Mouse (Mus musculus): ENCODE data around the gene Ttc23. TPM values are rescaled to one million over a fixed set of nuclear protein-coding genes. Genes with fewer than 3 reads are reported as not detected.

Ttc23 gene
- total and polyA plus RNA-seq, 3 experiments = 0.89 to 2.5 (median 0.93) TPM

- Histone ChIP-seq H3K36me3 (replicated peaks in 1 of 2; ENCODE audit: control insufficient read depth in 1 of 2, insufficient read depth in 1 of 2, low read length in 1 of 2) (no peaks in the 10 kb centered on the region), H3K9me3 (replicated peaks; ENCODE audit: low read length) (no peaks in the 10 kb centered on the region), H3K79me2 (replicated peaks; ENCODE audit: control insufficient read depth, extremely low read depth, insufficient read depth, poor library complexity, severe bottlenecking) (no peaks in the 10 kb centered on the region), H3K27me3 (replicated peaks) (peaks cover 79% of the 10 kb centered on the region), H3K4me1 (ENCODE audit: control insufficient read depth in 1 of 2, insufficient read depth in 2 of 2) (peaks cover 0 to 3% of the 10 kb centered on the region in 2 experiments; a peak in 3 of 4 replicates), H3K9ac (ENCODE audit: insufficient read depth, low read depth) (no peak overlapping the region), H3K27ac (ENCODE audit: insufficient read depth, low read depth) (no peak overlapping the region), H3K4me2 (ENCODE audit: insufficient read depth, low read depth, poor library complexity, severe bottlenecking) (no peak overlapping the region), H3K4me3 (replicated peaks in 1 of 3; ENCODE audit: low read depth in 2 of 3, low read length in 2 of 3, poor library complexity in 1 of 3) (no peak overlapping the region)
- in situ Hi-C loops (cut with MboI; ENCODE audit: low pct_ligation_motif_present, low pct_unique_long_range_greater_than_20kb, low sequenced_read_pairs) (no loop called here), dilution Hi-C loops (cut with MboI; ENCODE audit: extremely low pct_ligation_motif_present, extremely low pct_unique_long_range_greater_than_20kb, low sequenced_read_pairs) (no loop called here)
- no peak for DNase-seq (ENCODE audit: extremely low read depth)
- TF ChIP-seq MYC (IDR thresholded peaks at IDR 0.05; ENCODE audit: low read depth, low read length) (no peak), SIN3A (IDR thresholded peaks at IDR 0.05; ENCODE audit: low read length) (no peak), ZKSCAN1 (IDR thresholded peaks at IDR 0.05; ENCODE audit: borderline replicate concordance, low read depth, low read length) (no peak), BHLHE40 (IDR thresholded peaks at IDR 0.05; ENCODE audit: low read depth, low read length) (no peak), HCFC1 (IDR thresholded peaks at IDR 0.05; ENCODE audit: low read depth, low read length) (no peak), KAT2A (IDR thresholded peaks at IDR 0.05; ENCODE audit: insufficient replicate concordance, low read length) (no peak), E2F4 (IDR thresholded peaks at IDR 0.05; ENCODE audit: insufficient replicate concordance, low read depth, low read length) (no peak), JUND (conservative IDR thresholded peaks at IDR 0.05; ENCODE audit: low read depth, low read length) (no peak), EP300 (IDR thresholded peaks at IDR 0.05; ENCODE audit: low read length) (no peak), TCF12 (IDR thresholded peaks at IDR 0.05; ENCODE audit: low read depth, low read length) (no peak), MEF2A (IDR thresholded peaks at IDR 0.05; ENCODE audit: borderline replicate concordance, low read depth, low read length) (no peak), TBP (conservative IDR thresholded peaks at IDR 0.05; ENCODE audit: low read depth, low read length) (no peak), MAX (IDR thresholded peaks at IDR 0.05; ENCODE audit: low read length) (no peak), USF2 (conservative IDR thresholded peaks at IDR 0.05; ENCODE audit: low read depth, low read length) (no peak), POLR2A (IDR thresholded peaks at IDR 0.05; ENCODE audit: low read depth, low read length) (no peak), CHD2 (IDR thresholded peaks at IDR 0.05; ENCODE audit: low read length) (no peak), CTCF (conservative IDR thresholded peaks at IDR 0.05 in 1 of 2, IDR thresholded peaks at IDR 0.05 in 1 of 2; ENCODE audit: low read depth in 2 of 2, low read length in 2 of 2) (no peak), IRF4 (IDR thresholded peaks at IDR 0.05; ENCODE audit: low read depth, low read length) (no peak)
Measured at GRCm38 (mm10) chr7:67798476-67798875, 151.3 kb downstream of the Ttc23 start.

GRCm38 (mm10) chr7:67800547-67800946 lies 153.3 kb downstream of the Ttc23 start:
- no peaks in the 10 kb centered on the region for H3K9me3 ChIP-seq (replicated peaks; ENCODE audit: low read length)
- H3K79me2 ChIP-seq (replicated peaks; ENCODE audit: control insufficient read depth, extremely low read depth, insufficient read depth, poor library complexity, severe bottlenecking) = no peaks in the 10 kb centered on the region
- TF ChIP-seq MXI1 (IDR thresholded peaks at IDR 0.05; ENCODE audit: low read depth, low read length) = no peak
- no peak for TF ChIP-seq RCOR1 (conservative IDR thresholded peaks at IDR 0.05; ENCODE audit: low read depth, low read length)
- TF ChIP-seq POLR2AphosphoS2 (IDR thresholded peaks at IDR 0.05; ENCODE audit: low read depth, low read length) = no peak
- no peak for TF ChIP-seq E2F4 (IDR thresholded peaks at IDR 0.05; ENCODE audit: insufficient replicate concordance, low read depth, low read length)
- no peak for TF ChIP-seq ZMIZ1 (IDR thresholded peaks at IDR 0.05; ENCODE audit: low read depth, low read length)
- no peak for TF ChIP-seq NRF1 (IDR thresholded peaks at IDR 0.05; ENCODE audit: low read depth, low read length)
- TF ChIP-seq MAX (IDR thresholded peaks at IDR 0.05; ENCODE audit: low read length) = no peak
- no peak for TF ChIP-seq GABPA (IDR thresholded peaks at IDR 0.05; ENCODE audit: insufficient replicate concordance, low read depth, low read length)
- TF ChIP-seq HCFC1 (IDR thresholded peaks at IDR 0.05; ENCODE audit: low read depth, low read length) = no peak
- no peak for TF ChIP-seq CTCF (conservative IDR thresholded peaks at IDR 0.05 in 1 of 2, IDR thresholded peaks at IDR 0.05 in 1 of 2; ENCODE audit: low read depth in 2 of 2, low read length in 2 of 2)
- no peak for TF ChIP-seq SIN3A (IDR thresholded peaks at IDR 0.05; ENCODE audit: low read length)
- no peak for TF ChIP-seq KAT2A (IDR thresholded peaks at IDR 0.05; ENCODE audit: insufficient replicate concordance, low read length)
- no peak for TF ChIP-seq POLR2A (IDR thresholded peaks at IDR 0.05; ENCODE audit: low read depth, low read length)
- TF ChIP-seq MEF2A (IDR thresholded peaks at IDR 0.05; ENCODE audit: borderline replicate concordance, low read depth, low read length) = no peak
- no peak for TF ChIP-seq ETS1 (conservative IDR thresholded peaks at IDR 0.05; ENCODE audit: low read depth, low read length)
- peaks cover 88% of the 10 kb centered on the region for H3K27me3 ChIP-seq (replicated peaks)
- DNase-seq (ENCODE audit: extremely low read depth) = no peak
- H3K27ac ChIP-seq (ENCODE audit: insufficient read depth, low read depth) = no peak overlapping the region
- H3K4me1 ChIP-seq (ENCODE audit: control insufficient read depth in 1 of 2, insufficient read depth in 2 of 2) = peaks cover 0 to 3% of the 10 kb centered on the region in 2 experiments; a peak in 3 of 4 replicates
- H3K4me3 ChIP-seq (replicated peaks in 1 of 3; ENCODE audit: low read depth in 2 of 3, low read length in 2 of 3, poor library complexity in 1 of 3) = no peak overlapping the region
- H3K36me3 ChIP-seq (replicated peaks in 1 of 2; ENCODE audit: control insufficient read depth in 1 of 2, insufficient read depth in 1 of 2, low read length in 1 of 2) = no peaks in the 10 kb centered on the region
- in situ Hi-C loops (cut with MboI; ENCODE audit: low pct_ligation_motif_present, low pct_unique_long_range_greater_than_20kb, low sequenced_read_pairs) = loop anchor here (5.0 to 25.0 kb wide), 3 partner anchors 164 to 512 kb away; no protein-coding TSS in a partner anchor
- H3K9ac ChIP-seq (ENCODE audit: insufficient read depth, low read depth) = no peak overlapping the region
- dilution Hi-C loops (cut with MboI; ENCODE audit: extremely low pct_ligation_motif_present, extremely low pct_unique_long_range_greater_than_20kb, low sequenced_read_pairs) = no loop called here
- no peak overlapping the region for H3K4me2 ChIP-seq (ENCODE audit: insufficient read depth, low read depth, poor library complexity, severe bottlenecking)

All from CH12.LX (cell line).